18 mouse cellular contexts compared by ENCODE assay signal in genomic region chr3:107768104-107768989, GRCm38 (mm10). TPM values are rescaled to one million over a fixed set of nuclear protein-coding genes. Genes with fewer than 3 reads are reported as not detected.
DNase-seq lines count a peak whose midpoint lies in the region; ATAC-seq and TF ChIP-seq lines count a peak whose summit lies in the region.
"Had no signal": no experiment of that assay in that cellular context is flagged by ENCODE, and none has a peak within 500 bp of the region (broad histone marks: within the 10 kb centered on the region; RNA-seq: fewer than 3 reads in every experiment).

No protein-coding gene starts in this region.

- no peaks in the 10 kb centered on the region for H3K27me3 ChIP-seq in heart, adult 2 months (ENCODE audit: control insufficient read depth, insufficient read depth, low read length)
- H3K27me3 ChIP-seq in liver, embryonic 12.5 days (replicated peaks) = peaks cover 20% of the 10 kb centered on the region; the same call in 1 of the 2 replicates
- no peaks in the 10 kb centered on the region for H3K27me3 ChIP-seq in liver, embryonic 11.5 days (replicated peaks; ENCODE audit: control insufficient read depth, insufficient read depth, low read length)
- peaks cover 3% of the 10 kb centered on the region; the same call in 1 of the 2 replicates for H3K27me3 ChIP-seq in intestine, embryonic 15.5 days (replicated peaks)
- H3K27me3 ChIP-seq: forebrain, embryonic 15.5 days had no signal

- H3K9me3 ChIP-seq in liver, embryonic 12.5 days (replicated peaks) = no peaks in the 10 kb centered on the region
- no peaks in the 10 kb centered on the region for H3K9me3 ChIP-seq in liver, embryonic 11.5 days (ENCODE audit: control insufficient read depth, low read length)
- H3K9me3 ChIP-seq in intestine, embryonic 15.5 days = no peaks in the 10 kb centered on the region
- H3K9me3 ChIP-seq: forebrain, embryonic 15.5 days; hindbrain, embryonic 13.5 days; liver, embryonic 13.5 days had no signal

- WGBS in heart, adult 2 months = 52% methylated on average over 8 of the region's 8 CpGs
- WGBS in liver, embryonic 12.5 days (ENCODE audit: insufficient replicate concordance) = 47% methylated on average over 8 of the region's 8 CpGs
- WGBS in liver, embryonic 11.5 days = 40% methylated on average over 8 of the region's 8 CpGs
- 33% methylated on average over 8 of the region's 8 CpGs for WGBS in intestine, embryonic 15.5 days

- ATAC-seq in liver, embryonic 12.5 days = 0 out of 2 replicates have a peak, but pooled peaks have one; percentile 44
- ATAC-seq in liver, embryonic 11.5 days (replicated peaks; ENCODE audit: low FRiP score) = no peak
- peak; percentile 83 for ATAC-seq in intestine, embryonic 15.5 days
- ATAC-seq: forebrain, embryonic 15.5 days had no signal

- no peak overlapping the region for H3K4me3 ChIP-seq in heart, adult 2 months
- H3K4me3 ChIP-seq in liver, embryonic 12.5 days = no peak overlapping the region
- H3K4me3 ChIP-seq in liver, embryonic 11.5 days (ENCODE audit: low read depth, low read length) = no peak overlapping the region
- H3K4me3 ChIP-seq in intestine, embryonic 15.5 days (replicated peaks) = no peak overlapping the region
- H3K4me3 ChIP-seq: forebrain, embryonic 15.5 days; hindbrain, embryonic 13.5 days; liver, embryonic 13.5 days had no signal

- no peak for DNase-seq in heart, adult 2 months
- no peak for DNase-seq in heart, postnatal 25 days (ENCODE audit: low spot score)
- no peak for DNase-seq in liver, embryonic 11.5 days (ENCODE audit: low spot score)
- DNase-seq in MN1 (ENCODE audit: low spot score) = peak; percentile 10
- no peak for DNase-seq in adrenal gland, adult 18-20 months (ENCODE audit: low spot score in 2 of 2)
- no peak for DNase-seq in B cell, adult 2 months
- DNase-seq: adrenal gland, adult 2 months; cerebellum, adult 8-10 months; kidney, adult 18-20 months; kidney, postnatal 10 days; liver, embryonic 13.5 days; lung, postnatal 4 days; right cerebral cortex, postnatal 4 days; thymus, postnatal 14 days had no signal

- peak overlapping the region; percentile 40 for H3K27ac ChIP-seq in heart, adult 2 months
- no peak overlapping the region for H3K27ac ChIP-seq in liver, embryonic 12.5 days
- H3K27ac ChIP-seq in liver, embryonic 11.5 days (ENCODE audit: low read depth, low read length) = no peak overlapping the region
- H3K27ac ChIP-seq in intestine, embryonic 15.5 days = no peak overlapping the region
- H3K27ac ChIP-seq: forebrain, embryonic 15.5 days; hindbrain, embryonic 13.5 days; liver, embryonic 13.5 days had no signal

- no peak overlapping the region for H3K9ac ChIP-seq in heart, adult 2 months (ENCODE audit: low read depth, low read length)
- no peak overlapping the region for H3K9ac ChIP-seq in liver, embryonic 12.5 days
- no peak overlapping the region for H3K9ac ChIP-seq in liver, embryonic 11.5 days (ENCODE audit: low read depth, low read length)
- no peak overlapping the region for H3K9ac ChIP-seq in intestine, embryonic 15.5 days
- H3K9ac ChIP-seq: forebrain, embryonic 15.5 days; hindbrain, embryonic 13.5 days; liver, embryonic 13.5 days had no signal

- intact Hi-C loops in heart, adult 2 months (cut with DNase I) = loop anchor here (10.0 kb wide), 1 partner anchor 246 kb away; the partner anchor contains the start of gene Gstm1
- intact Hi-C loops in heart, postnatal 25 days (cut with DNase I) = no loop called here

- no peaks in the 10 kb centered on the region for H3K79me2 ChIP-seq in heart, adult 2 months (replicated peaks; ENCODE audit: control insufficient read depth, insufficient read depth, low read length)

- H3K4me1 ChIP-seq in heart, adult 2 months (ENCODE audit: control insufficient read depth, insufficient read depth, low read length) = peaks cover 21% of the 10 kb centered on the region
- peaks cover 11% of the 10 kb centered on the region; the same call in 1 of the 2 replicates for H3K4me1 ChIP-seq in liver, embryonic 12.5 days
- H3K4me1 ChIP-seq in liver, embryonic 11.5 days (replicated peaks; ENCODE audit: control insufficient read depth, insufficient read depth, low read length) = peaks cover 4% of the 10 kb centered on the region; the same call in 1 of the 2 replicates
- H3K4me1 ChIP-seq in intestine, embryonic 15.5 days (replicated peaks) = peaks cover 17% of the 10 kb centered on the region
- H3K4me1 ChIP-seq: forebrain, embryonic 15.5 days had no signal

- H3K36me3 ChIP-seq in heart, adult 2 months (ENCODE audit: control insufficient read depth, insufficient read depth, low read length) = peaks cover 2% of the 10 kb centered on the region; the same call in 1 of the 2 replicates
- H3K36me3 ChIP-seq in liver, embryonic 12.5 days = no peaks in the 10 kb centered on the region
- no peaks in the 10 kb centered on the region for H3K36me3 ChIP-seq in liver, embryonic 11.5 days (ENCODE audit: control insufficient read depth, insufficient read depth, low read length)
- H3K36me3 ChIP-seq in intestine, embryonic 15.5 days = no peaks in the 10 kb centered on the region
- H3K36me3 ChIP-seq: forebrain, embryonic 15.5 days; hindbrain, embryonic 13.5 days; liver, embryonic 13.5 days had no signal

- peak; percentile 64; the same call in 1 of the 2 replicates for TF ChIP-seq EP300 in heart, adult 2 months (IDR thresholded peaks at IDR 0.05; ENCODE audit: insufficient read depth, low read depth, low read length)

- no peak for TF ChIP-seq CTCF in heart, adult 2 months (IDR thresholded peaks at IDR 0.05)

- TF ChIP-seq POLR2A in heart, adult 2 months (IDR thresholded peaks at IDR 0.05; ENCODE audit: insufficient read depth, low read depth, low read length) = no peak

- no peak overlapping the region for H3K4me2 ChIP-seq in liver, embryonic 12.5 days
- no peak overlapping the region for H3K4me2 ChIP-seq in liver, embryonic 11.5 days
- H3K4me2 ChIP-seq in intestine, embryonic 15.5 days (replicated peaks) = no peak overlapping the region
- H3K4me2 ChIP-seq: forebrain, embryonic 15.5 days; hindbrain, embryonic 13.5 days; liver, embryonic 13.5 days had no signal

RNA-seq across cellular contexts. Expression of gene Csf1, which starts 8.1 kb away (rescaled TPM):
- total RNA-seq in heart, adult 2 months (2021) = 10 to 100 TPM; 30.0 to 41.7 TPM
- 32.9 and 44.0 TPM in 2 replicates for polyA plus RNA-seq in heart, adult 2 months (2012; rRNA removed)
- 10 to 100 TPM; 46.8 to 48.6 TPM for total RNA-seq in heart, postnatal 25 days (2021)
- 8.7 and 8.8 TPM in 2 replicates for polyA plus RNA-seq in liver, embryonic 12.5 days (2016; fragmentation: Nextera tagmentation; extraction: Ambion mirVana)
- 10.7 TPM in 2 replicates for polyA plus RNA-seq in liver, embryonic 11.5 days (2014; fragmentation: Nextera tagmentation; extraction: Ambion mirVana)
- 12.1 and 13.3 TPM in 2 replicates for polyA plus RNA-seq in intestine, embryonic 15.5 days (2015; fragmentation: Nextera tagmentation; extraction: Ambion mirVana)
- total RNA-seq in adrenal gland, adult 18-20 months (2021) = 10 to 100 TPM; 13.2 to 34.7 TPM
